Mouse (Mus musculus): ENCODE measurements around the gene Vmn1r46. TPM values are rescaled to one million over a fixed set of nuclear protein-coding genes. Genes with fewer than 3 reads are reported as not detected.

Gene Vmn1r46
- polyA plus RNA-seq (2015; fragmentation: Nextera tagmentation; extraction: Ambion mirVana): not detected in 2 replicates

GRCm38 (mm10) chr6:89969013-89969412, at the start of gene Vmn1r46:
Gene Vmn1r46 (plus strand): TSS chr6:89969313.

DNA sequence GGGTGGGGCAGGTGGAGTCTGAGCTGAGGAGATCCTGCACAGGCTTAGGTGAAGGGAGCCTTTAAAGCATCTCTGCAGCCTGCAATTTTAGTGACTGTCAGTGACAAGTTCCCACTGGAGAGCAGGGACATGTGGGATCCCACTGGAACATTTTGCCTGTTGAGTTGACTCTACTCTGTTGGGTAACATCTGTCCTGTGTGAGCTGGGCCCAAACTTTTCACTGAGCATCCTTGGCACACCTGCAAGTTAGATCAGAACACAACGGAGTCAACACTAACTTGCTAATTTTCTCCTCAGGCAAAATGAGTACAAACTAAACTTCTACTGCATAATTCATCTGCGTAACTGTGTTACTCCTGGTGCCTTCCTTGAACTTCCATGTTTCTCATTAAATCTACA, 28.6 kb upstream of the Vmn1r46 start, which contains the start of gene Vmn1r45:
Gene Vmn1r45, minus strand, starts transcription at position 101 of the 400 bp plus-strand sequence.

DNA sequence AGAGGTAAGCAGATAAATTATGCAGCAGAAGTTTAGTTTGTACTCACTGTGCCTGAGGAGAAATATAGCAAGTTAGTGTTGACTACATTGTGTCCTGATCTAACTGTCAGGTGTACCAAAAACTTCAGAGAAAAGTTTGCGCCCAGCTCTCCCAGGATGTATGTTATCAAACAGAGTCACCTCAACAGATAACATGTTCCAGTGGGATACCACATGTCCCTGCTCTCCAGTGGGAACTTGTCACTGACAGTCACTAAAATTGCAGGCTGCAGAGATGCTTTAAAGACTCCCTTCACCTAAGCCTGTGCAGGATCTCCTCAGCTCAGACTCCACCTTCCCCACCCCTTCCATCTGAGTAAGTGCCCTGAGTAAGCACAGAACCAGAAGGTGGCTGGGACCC, 46.7 kb downstream of the Vmn1r46 start, which contains the start of gene Vmn1r47:
Gene Vmn1r47, plus strand, starts transcription at position 301 of the 400 bp plus-strand sequence.

Other genes with a start within 250 kb of the Vmn1r46 start
- not detected in 2 replicates for gene Vmn1r41, start 228.5 kb upstream of the Vmn1r46 start, polyA plus RNA-seq (2015; fragmentation: Nextera tagmentation; extraction: Ambion mirVana)
- gene Vmn1r42, start 92.9 kb upstream of the Vmn1r46 start, polyA plus RNA-seq (2015; fragmentation: Nextera tagmentation; extraction: Ambion mirVana): not detected in 2 replicates
- not detected in 2 replicates for gene Vmn1r43, start 92.9 kb upstream of the Vmn1r46 start, polyA plus RNA-seq (2015; fragmentation: Nextera tagmentation; extraction: Ambion mirVana)
- not detected in 2 replicates for gene Vmn1r44, start 85.7 kb upstream of the Vmn1r46 start, polyA plus RNA-seq (2015; fragmentation: Nextera tagmentation; extraction: Ambion mirVana)
- not detected in 2 replicates for gene Vmn1r45, start 28.7 kb upstream of the Vmn1r46 start, polyA plus RNA-seq (2015; fragmentation: Nextera tagmentation; extraction: Ambion mirVana)
- not detected in 2 replicates for gene Vmn1r47, start 46.8 kb downstream of the Vmn1r46 start, polyA plus RNA-seq (2015; fragmentation: Nextera tagmentation; extraction: Ambion mirVana)
- not detected in 2 replicates for gene Vmn1r48, start 67.5 kb downstream of the Vmn1r46 start, polyA plus RNA-seq (2015; fragmentation: Nextera tagmentation; extraction: Ambion mirVana)
- not detected in 2 replicates for gene Vmn1r49, start 109.2 kb downstream of the Vmn1r46 start, polyA plus RNA-seq (2015; fragmentation: Nextera tagmentation; extraction: Ambion mirVana)
- not detected in 2 replicates for gene Vmn1r50, start 132.1 kb downstream of the Vmn1r46 start, polyA plus RNA-seq (2015; fragmentation: Nextera tagmentation; extraction: Ambion mirVana)
- 0.05 TPM in 1 of 2 replicates, not detected in the other for gene Vmn1r51, start 153.3 kb downstream of the Vmn1r46 start, polyA plus RNA-seq (2015; fragmentation: Nextera tagmentation; extraction: Ambion mirVana)
- not detected in 2 replicates for gene Vmn1r52, start 205.5 kb downstream of the Vmn1r46 start, polyA plus RNA-seq (2015; fragmentation: Nextera tagmentation; extraction: Ambion mirVana)
- gene V1ra8, start 233.5 kb downstream of the Vmn1r46 start, polyA plus RNA-seq (2015; fragmentation: Nextera tagmentation; extraction: Ambion mirVana): not detected in 2 replicates